Mouse (Mus musculus): ENCODE data around the gene Krcc1. TPM values are rescaled to one million over a fixed set of nuclear protein-coding genes. Genes with fewer than 3 reads are reported as not detected.
A peak's percentile ranks its signal among the peaks of the same experiment; 100 is the strongest.

Gene Krcc1
- polyA plus RNA-seq (2012; rRNA removed), result 2.7 and 6.9 TPM in 2 replicates

DNA sequence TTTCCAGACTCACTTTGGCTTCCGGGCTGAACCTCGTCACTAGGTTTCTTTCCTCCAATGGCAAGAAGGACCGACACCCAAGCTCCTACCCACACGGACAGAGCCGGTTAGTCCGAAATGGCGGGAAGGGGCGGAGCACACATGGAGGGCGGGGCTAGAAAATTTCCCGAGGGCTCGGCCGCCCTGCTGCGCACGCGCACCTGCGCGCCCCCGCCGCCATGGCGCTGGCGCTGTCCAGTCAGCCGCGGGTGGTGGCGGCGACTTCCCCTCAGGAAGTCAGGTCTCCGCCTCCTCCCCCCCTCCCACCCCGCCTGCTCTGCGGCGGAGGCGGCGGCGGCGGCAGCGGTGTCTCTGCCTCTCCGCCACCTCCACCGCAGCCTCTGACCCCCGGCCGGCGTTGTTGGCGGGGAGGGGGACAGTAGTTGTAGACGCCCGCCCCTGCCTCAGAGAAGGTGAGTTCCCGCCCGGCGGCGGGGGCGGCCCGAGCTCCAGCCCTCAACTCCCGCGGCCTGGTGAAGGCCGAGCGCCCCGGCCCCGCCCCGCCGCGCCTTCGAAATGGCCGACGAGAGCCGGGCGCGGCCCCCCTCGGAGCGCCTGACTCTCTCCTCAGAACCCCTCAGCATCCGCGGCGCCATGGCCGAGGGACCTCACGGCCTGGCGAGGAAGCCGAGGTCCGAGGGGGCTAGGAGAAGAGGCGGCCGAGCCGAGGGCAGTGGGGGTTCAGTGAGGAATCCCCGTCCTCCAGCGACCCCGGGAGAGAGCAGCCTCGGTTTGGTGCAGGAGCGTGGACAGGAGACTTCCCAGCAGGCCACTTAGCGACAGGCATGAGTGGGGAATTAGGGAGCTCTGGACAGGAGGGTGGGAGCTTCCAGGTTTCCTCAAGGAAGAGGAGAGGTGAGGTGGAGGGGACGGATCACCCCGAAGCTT is at the start of gene Krcc1:
Krcc1 (plus strand) TSS at position 289 of the 927 bp plus-strand sequence.
- under 1% methylated on average over 73 of the region's 84 CpGs for WGBS
- Histone ChIP-seq H3K4me3 (ENCODE audit: low read depth, low read length) (peak within 1 kb of the TSS; percentile 80), H3K27me3 (ENCODE audit: control insufficient read depth, insufficient read depth, low read length) (no peaks in the 10 kb centered on the region)

DNA sequence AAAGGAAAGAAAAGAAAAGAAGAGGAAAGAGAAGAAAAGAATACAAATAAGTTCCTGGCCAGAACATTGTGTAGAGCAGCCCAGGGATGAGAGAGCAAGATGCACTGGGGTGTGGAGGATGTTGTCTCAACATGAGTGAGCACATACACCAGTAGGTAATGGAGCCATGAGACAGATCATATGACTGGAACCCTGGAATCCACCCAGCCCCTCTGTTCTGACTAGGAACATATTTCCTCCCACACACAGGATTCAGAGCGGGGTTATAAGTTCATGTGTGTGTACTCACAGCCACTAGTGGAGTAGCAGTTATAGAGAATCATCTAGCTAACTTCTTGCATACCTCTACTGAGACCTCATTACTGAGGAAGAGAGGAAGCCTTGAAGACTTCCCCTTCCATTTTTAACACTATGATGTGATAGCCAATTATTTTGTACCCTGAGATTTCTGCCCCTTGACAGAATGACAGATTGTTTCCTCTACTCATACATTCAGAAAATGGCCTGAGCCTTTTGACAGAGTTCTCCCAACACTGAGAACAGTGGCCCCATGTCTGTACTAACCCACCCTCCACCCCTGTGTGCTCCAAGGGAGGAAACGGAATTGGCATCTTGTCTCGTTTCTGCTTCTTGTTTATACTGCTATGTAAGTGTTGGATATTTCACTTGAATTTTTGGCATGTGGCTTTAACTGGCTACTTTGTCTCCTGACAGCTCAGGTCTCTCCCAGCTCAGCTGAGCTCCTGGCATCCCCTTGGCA is 47.1 kb upstream of the Krcc1 start:
- H3K36me3 ChIP-seq (ENCODE audit: control insufficient read depth, insufficient read depth, low read length), result no peaks in the 10 kb centered on the region
- WGBS, result 70% methylated on average over 3 of the region's 3 CpGs

More for the DNA sequence above, at the start of gene Krcc1:
- Histone ChIP-seq H3K4me1 (ENCODE audit: control insufficient read depth, insufficient read depth, insufficient read length, low read length) (peaks cover 5% of the 10 kb centered on the region), H3K36me3 (ENCODE audit: control insufficient read depth, insufficient read depth, low read length) (no peaks in the 10 kb centered on the region), H3K27ac (ENCODE audit: insufficient read depth, low read depth, low read length) (peak within 1 kb of the TSS; percentile 95)
- TF ChIP-seq POLR2A (IDR thresholded peaks at IDR 0.05; ENCODE audit: low read depth, low read length) (peak; percentile 71; the same call in 1 of the 2 replicates), CTCF (IDR thresholded peaks at IDR 0.05; ENCODE audit: extremely low read depth, insufficient read length, insufficient replicate concordance, low read depth, low read length) (no peak)

DNA sequence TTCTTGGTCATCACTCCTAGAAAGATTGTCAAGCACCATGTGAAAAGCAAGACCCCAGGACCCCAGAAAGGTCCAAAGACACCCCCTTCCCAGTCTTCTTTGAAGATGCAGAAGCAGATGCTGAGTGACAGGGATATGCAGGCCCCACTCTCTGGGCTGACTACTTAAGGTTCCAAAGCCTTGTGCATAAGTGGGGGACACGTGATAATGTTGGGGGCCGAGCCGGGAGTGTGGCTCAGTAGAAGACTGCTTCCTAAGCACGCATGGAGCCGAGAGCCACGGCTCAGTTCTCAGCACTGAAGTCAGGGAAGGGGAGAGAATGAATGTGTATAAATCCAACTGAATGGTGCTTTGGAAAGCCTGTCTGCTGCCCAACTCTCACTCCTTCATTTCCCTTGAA is 44.9 kb upstream of the Krcc1 start:
- 77% methylated on average over 6 of the region's 6 CpGs for WGBS
- H3K36me3 ChIP-seq (ENCODE audit: control insufficient read depth, insufficient read depth, low read length), result no peaks in the 10 kb centered on the region
- H3K27me3 ChIP-seq (ENCODE audit: control insufficient read depth, insufficient read depth, low read length), result no peaks in the 10 kb centered on the region
- TF ChIP-seq POLR2A (IDR thresholded peaks at IDR 0.05; ENCODE audit: low read depth, low read length) (no peak), CTCF (IDR thresholded peaks at IDR 0.05; ENCODE audit: extremely low read depth, insufficient read length, insufficient replicate concordance, low read depth, low read length) (no peak)
- H3K27ac ChIP-seq (ENCODE audit: insufficient read depth, low read depth, low read length), result no peak overlapping the region
- H3K4me3 ChIP-seq (ENCODE audit: low read depth, low read length), result no peak overlapping the region
- no peaks in the 10 kb centered on the region for H3K4me1 ChIP-seq (ENCODE audit: control insufficient read depth, insufficient read depth, insufficient read length, low read length)

More for the DNA sequence above, 47.1 kb upstream of the Krcc1 start:
- Histone ChIP-seq H3K4me1 (ENCODE audit: control insufficient read depth, insufficient read depth, insufficient read length, low read length) (peaks cover 2% of the 10 kb centered on the region; the same call in 1 of the 2 replicates), H3K4me3 (ENCODE audit: low read depth, low read length) (no peak overlapping the region), H3K27me3 (ENCODE audit: control insufficient read depth, insufficient read depth, low read length) (no peaks in the 10 kb centered on the region), H3K27ac (ENCODE audit: insufficient read depth, low read depth, low read length) (no peak overlapping the region)
- no peak for TF ChIP-seq CTCF (IDR thresholded peaks at IDR 0.05; ENCODE audit: extremely low read depth, insufficient read length, insufficient replicate concordance, low read depth, low read length)
- TF ChIP-seq POLR2A (IDR thresholded peaks at IDR 0.05; ENCODE audit: low read depth, low read length), result no peak

DNA sequence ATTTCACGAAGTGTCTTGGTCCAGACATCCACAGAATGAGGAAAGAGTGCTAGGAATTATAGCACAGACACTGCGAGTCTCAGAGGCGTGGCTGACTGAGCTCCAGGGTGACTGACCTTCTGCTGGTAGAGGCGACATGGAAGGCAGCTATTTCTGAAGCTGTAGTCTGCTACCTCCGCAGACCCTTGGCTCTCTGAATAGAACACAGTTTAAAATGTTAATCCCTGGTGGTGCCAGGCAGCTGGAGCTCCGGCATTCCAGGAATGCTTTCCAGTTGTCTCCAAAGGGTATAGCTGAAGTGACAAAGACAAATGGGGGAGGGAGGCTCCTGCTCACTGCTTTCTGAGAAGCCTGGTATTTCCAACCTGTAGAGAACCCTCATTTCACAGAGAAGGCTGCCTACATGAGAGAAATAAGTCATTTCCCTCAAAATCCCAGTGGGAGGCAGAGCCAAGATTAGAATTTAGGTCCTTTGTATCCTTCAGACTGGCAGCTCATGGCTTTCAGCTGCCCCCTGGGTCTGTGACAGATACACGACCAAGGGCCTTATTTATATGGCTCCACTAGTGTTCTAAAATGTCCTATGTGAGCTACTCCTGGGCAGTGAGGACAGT is 44.2 kb upstream of the Krcc1 start:
- WGBS, result 38% methylated on average over 7 of the region's 7 CpGs
- TF ChIP-seq CTCF (IDR thresholded peaks at IDR 0.05; ENCODE audit: extremely low read depth, insufficient read length, insufficient replicate concordance, low read depth, low read length) (no peak), POLR2A (IDR thresholded peaks at IDR 0.05; ENCODE audit: low read depth, low read length) (no peak)
- no peak overlapping the region for H3K27ac ChIP-seq (ENCODE audit: insufficient read depth, low read depth, low read length)
- no peaks in the 10 kb centered on the region for H3K4me1 ChIP-seq (ENCODE audit: control insufficient read depth, insufficient read depth, insufficient read length, low read length)
- H3K27me3 ChIP-seq (ENCODE audit: control insufficient read depth, insufficient read depth, low read length), result no peaks in the 10 kb centered on the region
- H3K36me3 ChIP-seq (ENCODE audit: control insufficient read depth, insufficient read depth, low read length), result no peaks in the 10 kb centered on the region
- H3K4me3 ChIP-seq (ENCODE audit: low read depth, low read length), result no peak overlapping the region

DNA sequence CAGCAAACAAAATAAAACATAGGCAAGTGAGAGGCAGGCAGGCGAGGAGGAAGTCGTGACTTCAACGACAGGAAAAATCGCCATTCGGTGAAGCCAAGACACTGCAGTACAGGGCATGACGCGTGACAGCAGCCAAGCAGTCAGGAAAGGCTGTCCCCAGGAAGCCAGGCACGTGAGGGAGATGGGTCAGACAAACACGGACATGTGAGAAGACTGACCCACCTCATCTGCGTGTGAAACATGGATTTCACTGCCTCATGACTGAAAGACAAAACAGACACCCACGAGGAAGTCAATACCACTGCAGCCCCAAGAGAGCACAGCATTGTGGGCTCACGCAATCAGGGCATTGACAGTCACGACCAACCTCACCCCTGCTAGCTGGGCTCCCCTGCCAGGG is 36.4 kb upstream of the Krcc1 start:
- no peaks in the 10 kb centered on the region for H3K27me3 ChIP-seq (ENCODE audit: control insufficient read depth, insufficient read depth, low read length)
- H3K4me1 ChIP-seq (ENCODE audit: control insufficient read depth, insufficient read depth, insufficient read length, low read length), result peaks cover 17% of the 10 kb centered on the region; the same call in 1 of the 2 replicates
- H3K36me3 ChIP-seq (ENCODE audit: control insufficient read depth, insufficient read depth, low read length), result no peaks in the 10 kb centered on the region
- no peak for TF ChIP-seq CTCF (IDR thresholded peaks at IDR 0.05; ENCODE audit: extremely low read depth, insufficient read length, insufficient replicate concordance, low read depth, low read length)
- TF ChIP-seq POLR2A (IDR thresholded peaks at IDR 0.05; ENCODE audit: low read depth, low read length), result no peak
- peak overlapping the region; percentile 27; the same call in 1 of the 2 replicates for H3K27ac ChIP-seq (ENCODE audit: insufficient read depth, low read depth, low read length)
- no peak overlapping the region for H3K4me3 ChIP-seq (ENCODE audit: low read depth, low read length)
- WGBS, result 83% methylated on average over 13 of the region's 13 CpGs

DNA sequence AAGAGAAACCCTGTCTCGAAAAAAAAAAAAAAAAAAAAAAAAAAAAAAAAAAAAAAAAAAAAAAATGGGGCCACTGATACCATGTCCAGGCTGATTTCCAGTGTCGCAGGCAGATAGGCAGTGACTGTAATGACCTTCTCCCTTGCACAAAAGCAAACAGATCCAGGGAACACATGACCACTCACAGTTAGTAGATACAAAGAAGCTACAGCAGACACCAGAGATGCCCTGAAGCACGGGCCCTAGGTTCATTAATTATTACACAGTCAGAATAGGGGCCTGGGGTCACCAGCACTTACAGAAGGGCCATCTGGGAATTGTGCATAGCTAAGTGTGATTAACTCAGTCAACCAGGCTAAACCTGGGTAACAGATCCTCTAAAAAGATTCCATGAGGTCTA is 35.5 kb upstream of the Krcc1 start:
- TF ChIP-seq CTCF (IDR thresholded peaks at IDR 0.05; ENCODE audit: extremely low read depth, insufficient read length, insufficient replicate concordance, low read depth, low read length), result no peak
- TF ChIP-seq POLR2A (IDR thresholded peaks at IDR 0.05; ENCODE audit: low read depth, low read length), result no peak
- H3K4me1 ChIP-seq (ENCODE audit: control insufficient read depth, insufficient read depth, insufficient read length, low read length), result peaks cover 17% of the 10 kb centered on the region; the same call in 1 of the 2 replicates
- H3K4me3 ChIP-seq (ENCODE audit: low read depth, low read length), result no peak overlapping the region
- H3K27ac ChIP-seq (ENCODE audit: insufficient read depth, low read depth, low read length), result peak overlapping the region; percentile 87
- 39% methylated on average over 3 of the region's 3 CpGs for WGBS
- H3K27me3 ChIP-seq (ENCODE audit: control insufficient read depth, insufficient read depth, low read length), result no peaks in the 10 kb centered on the region
- no peaks in the 10 kb centered on the region for H3K36me3 ChIP-seq (ENCODE audit: control insufficient read depth, insufficient read depth, low read length)

All from small intestine, adult 2 months (tissue).